In genomic region chr13:99055609-99056321, GRCm38 (mm10) we compare ENCODE assay signal across 7 mouse cellular contexts.
DNase-seq lines count a peak whose midpoint lies in the region; ATAC-seq and TF ChIP-seq lines count a peak whose summit lies in the region.

No protein-coding gene starts in this region.

- no peaks in the 10 kb centered on the region for H3K27me3 ChIP-seq in kidney, adult 2 months (replicated peaks; ENCODE audit: control insufficient read depth, insufficient read depth, low read length)
- no peaks in the 10 kb centered on the region for H3K27me3 ChIP-seq in embryonic facial prominence, embryonic 12.5 days
- no peaks in the 10 kb centered on the region for H3K27me3 ChIP-seq in heart, embryonic 16.5 days (ENCODE audit: control insufficient read depth, insufficient read depth, low read length)
- no peaks in the 10 kb centered on the region for H3K27me3 ChIP-seq in liver, postnatal 0 days (ENCODE audit: insufficient read depth, low read length)

- no peak overlapping the region for H3K4me3 ChIP-seq in kidney, adult 2 months (ENCODE audit: insufficient read depth, low read depth, low read length)
- H3K4me3 ChIP-seq in embryonic facial prominence, embryonic 12.5 days, result no peak overlapping the region
- H3K4me3 ChIP-seq in heart, embryonic 16.5 days (ENCODE audit: low read length), result no peak overlapping the region
- no peak overlapping the region for H3K4me3 ChIP-seq in liver, postnatal 0 days (ENCODE audit: low read depth, low read length)

- peak; percentile 62 for DNase-seq in kidney, postnatal 10 days
- no peak for DNase-seq in kidney, adult 2 months
- DNase-seq in lung, postnatal 4 days, result peak; percentile 30 to 66
- DNase-seq in liver, postnatal 0 days, result no peak

- no peak for TF ChIP-seq POLR2A in kidney, adult 2 months (IDR thresholded peaks at IDR 0.05; ENCODE audit: low read depth, low read length)

- H3K4me2 ChIP-seq in embryonic facial prominence, embryonic 12.5 days (replicated peaks), result no peak overlapping the region
- peak overlapping the region; percentile 17 for H3K4me2 ChIP-seq in heart, embryonic 16.5 days (ENCODE audit: low read depth, low read length)
- H3K4me2 ChIP-seq in liver, postnatal 0 days (ENCODE audit: low read depth, low read length), result no peak overlapping the region

- H3K4me1 ChIP-seq in kidney, adult 2 months (ENCODE audit: control insufficient read depth, insufficient read depth, low read length), result no peaks in the 10 kb centered on the region
- H3K4me1 ChIP-seq in embryonic facial prominence, embryonic 12.5 days, result no peaks in the 10 kb centered on the region; the same call in 1 of the 2 replicates
- H3K4me1 ChIP-seq in heart, embryonic 16.5 days (ENCODE audit: control insufficient read depth, insufficient read depth, low read length), result peaks cover 12% of the 10 kb centered on the region; the same call in 1 of the 2 replicates
- H3K4me1 ChIP-seq in liver, postnatal 0 days (ENCODE audit: insufficient read depth), result peaks cover 17% of the 10 kb centered on the region

- no peak for TF ChIP-seq EP300 in liver, postnatal 0 days (IDR thresholded peaks at IDR 0.05; ENCODE audit: low read depth)

- no peaks in the 10 kb centered on the region for H3K9me3 ChIP-seq in embryonic facial prominence, embryonic 12.5 days
- H3K9me3 ChIP-seq in heart, embryonic 16.5 days (replicated peaks; ENCODE audit: control insufficient read depth, low read length), result no peaks in the 10 kb centered on the region
- H3K9me3 ChIP-seq in liver, postnatal 0 days (ENCODE audit: low read length), result no peaks in the 10 kb centered on the region

- 0 out of 2 replicates have a peak, but pooled peaks have one; percentile 56 for ATAC-seq in embryonic facial prominence, embryonic 12.5 days (ENCODE audit: insufficient number of reproducible peaks, insufficient read depth, low FRiP score, low TSS enrichment)
- ATAC-seq in heart, embryonic 16.5 days (replicated peaks; ENCODE audit: extremely low read depth, insufficient read depth, low FRiP score), result peak; percentile 63; the same call in 1 of the 2 replicates
- no peak for ATAC-seq in liver, postnatal 0 days
- ATAC-seq in erythroblast, adult 5-6 weeks (replicated peaks; ENCODE audit: low FRiP score, poor library complexity, severe bottlenecking), result no peak

- H3K27ac ChIP-seq in kidney, adult 2 months (ENCODE audit: insufficient read depth, low read depth, low read length), result no peak overlapping the region
- H3K27ac ChIP-seq in embryonic facial prominence, embryonic 12.5 days, result no peak overlapping the region
- no peak overlapping the region; the same call in 1 of the 2 replicates for H3K27ac ChIP-seq in heart, embryonic 16.5 days (ENCODE audit: low read length)
- H3K27ac ChIP-seq in liver, postnatal 0 days (ENCODE audit: low read depth), result no peak overlapping the region

- no peaks in the 10 kb centered on the region for H3K36me3 ChIP-seq in kidney, adult 2 months (ENCODE audit: control insufficient read depth, insufficient read depth, low read length)
- no peaks in the 10 kb centered on the region for H3K36me3 ChIP-seq in embryonic facial prominence, embryonic 12.5 days
- no peaks in the 10 kb centered on the region for H3K36me3 ChIP-seq in heart, embryonic 16.5 days (ENCODE audit: control insufficient read depth, insufficient read depth)
- no peaks in the 10 kb centered on the region for H3K36me3 ChIP-seq in liver, postnatal 0 days (replicated peaks; ENCODE audit: insufficient read depth, low read length)

- no peak overlapping the region for H3K9ac ChIP-seq in embryonic facial prominence, embryonic 12.5 days
- no peak overlapping the region for H3K9ac ChIP-seq in heart, embryonic 16.5 days (ENCODE audit: low read length)
- no peak overlapping the region for H3K9ac ChIP-seq in liver, postnatal 0 days (replicated peaks)

- TF ChIP-seq CTCF in kidney, adult 2 months (conservative IDR thresholded peaks at IDR 0.05; ENCODE audit: insufficient read depth, insufficient read length, low read depth, low read length), result no peak
- TF ChIP-seq CTCF in liver, postnatal 0 days (IDR thresholded peaks at IDR 0.05; ENCODE audit: low read depth), result no peak

- 35% methylated on average over 11 of the region's 11 CpGs for WGBS in kidney, adult 2 months
- 40% methylated on average over 10 of the region's 11 CpGs for WGBS in embryonic facial prominence, embryonic 12.5 days
- 19% methylated on average over 11 of the region's 11 CpGs for WGBS in heart, embryonic 16.5 days
- WGBS in liver, postnatal 0 days (ENCODE audit: insufficient replicate concordance), result 53% methylated on average over 11 of the region's 11 CpGs

Comparison
In these comparisons a context has a peak if more than half of its experiments do, and no peak if none do; other contexts are left out.
1. DNase-seq: peak in kidney, postnatal 10 days (single experiment) and lung, postnatal 4 days (2 of 2); none in kidney, adult 2 months (single experiment) and liver, postnatal 0 days (single experiment).
2. ATAC-seq: peak in embryonic facial prominence, embryonic 12.5 days (single experiment) and heart, embryonic 16.5 days (single experiment); none in liver, postnatal 0 days (single experiment) and erythroblast, adult 5-6 weeks (single experiment).